Mouse (Mus musculus): ENCODE results near the gene Olfr823. TPM values are rescaled to one million over a fixed set of nuclear protein-coding genes. Genes with fewer than 3 reads are reported as not detected.
"Not testable (repeated sequence)": the region's sequence is repeated elsewhere in the genome, so short reads cannot be mapped to it uniquely, and the experiment has no call there.

Gene Olfr823
- polyA plus RNA-seq (2016; fragmentation: Nextera tagmentation; extraction: Ambion mirVana): not detected in 2 replicates

DNA sequence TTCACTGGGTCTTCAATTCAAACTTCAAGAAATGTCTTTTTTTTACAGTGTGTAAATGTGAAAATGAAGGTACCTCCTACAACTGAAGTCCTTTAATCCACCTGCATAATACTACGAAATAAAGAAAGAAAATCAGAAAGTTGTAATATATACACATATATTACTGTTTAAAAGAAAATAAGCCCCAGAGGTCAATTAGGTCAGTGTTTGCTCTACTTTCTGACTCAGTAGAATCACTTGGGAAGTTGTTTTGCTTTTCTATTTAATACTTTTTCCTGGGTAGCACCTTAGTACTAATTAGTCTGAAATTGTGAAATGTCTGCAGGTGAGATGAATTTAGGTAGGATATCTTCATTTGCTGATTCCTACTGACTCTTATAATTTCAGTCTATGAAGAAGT lies at the start of gene Olfr823:
Gene Olfr823, minus strand, starts transcription at position 101 of the 400 bp plus-strand sequence.
- 71% methylated on average over 1 of the region's 1 CpGs for WGBS
- DNase-seq (ENCODE audit: low spot score); H3K9me3 ChIP-seq; H3K27ac ChIP-seq; H3K4me1 ChIP-seq; H3K36me3 ChIP-seq; H3K4me3 ChIP-seq; H3K27me3 ChIP-seq (ENCODE audit: insufficient read depth, poor library complexity, severe bottlenecking): not testable (repeated sequence)

DNA sequence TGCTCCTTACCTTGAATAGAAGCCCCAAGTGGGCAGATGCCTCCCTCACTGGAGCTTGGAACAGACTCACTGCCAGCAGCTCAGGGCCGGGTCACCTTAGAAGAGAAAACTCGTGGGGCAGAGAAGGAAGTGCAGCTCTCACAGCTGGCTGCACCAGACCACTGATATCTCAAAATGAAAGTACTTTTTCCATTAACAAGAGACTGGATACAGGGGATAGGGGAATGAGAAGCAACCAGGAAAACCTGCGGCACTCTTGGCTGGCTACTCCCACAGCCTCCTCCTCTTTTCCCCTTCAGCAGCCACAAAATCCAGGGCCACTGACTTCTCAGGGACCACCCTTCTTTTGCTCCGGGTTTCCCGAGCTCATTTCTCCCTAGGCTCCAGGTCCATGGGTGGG lies 28.9 kb upstream of the Olfr823 start:
- DNase-seq (ENCODE audit: low spot score): no peak
- Histone ChIP-seq H3K36me3 (no peaks in the 10 kb centered on the region), H3K4me1 (no peaks in the 10 kb centered on the region), H3K9me3 (no peaks in the 10 kb centered on the region), H3K27me3 (ENCODE audit: insufficient read depth, poor library complexity, severe bottlenecking) (no peaks in the 10 kb centered on the region), H3K27ac (no peak overlapping the region), H3K4me3 (no peak overlapping the region)
- WGBS: 69% methylated on average over 5 of the region's 5 CpGs

DNA sequence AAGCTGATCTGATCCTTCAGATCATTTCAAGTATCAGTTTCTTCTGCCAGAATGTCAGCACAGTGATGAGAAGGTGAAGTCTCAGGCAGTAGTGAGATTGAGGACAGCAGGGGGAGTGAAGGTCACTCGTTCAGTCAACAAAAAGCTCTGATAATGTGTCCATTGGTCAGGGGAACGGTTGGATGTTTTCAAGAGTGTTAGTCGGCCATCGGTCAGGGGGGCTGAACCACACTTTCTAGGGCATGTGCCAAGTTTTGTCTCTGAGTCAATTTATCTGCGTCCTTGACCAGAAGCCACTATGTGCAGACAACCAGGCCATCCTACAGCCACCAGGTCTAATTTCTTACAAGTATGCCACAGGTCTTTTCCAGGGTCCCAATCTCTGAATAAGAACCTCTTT lies 27.3 kb upstream of the Olfr823 start:
- not testable (repeated sequence) for H3K4me3 ChIP-seq; H3K4me1 ChIP-seq; H3K36me3 ChIP-seq; H3K27ac ChIP-seq; DNase-seq (ENCODE audit: low spot score); H3K9me3 ChIP-seq; H3K27me3 ChIP-seq (ENCODE audit: insufficient read depth, poor library complexity, severe bottlenecking)
- WGBS: 79% methylated on average over 5 of the region's 5 CpGs

DNA sequence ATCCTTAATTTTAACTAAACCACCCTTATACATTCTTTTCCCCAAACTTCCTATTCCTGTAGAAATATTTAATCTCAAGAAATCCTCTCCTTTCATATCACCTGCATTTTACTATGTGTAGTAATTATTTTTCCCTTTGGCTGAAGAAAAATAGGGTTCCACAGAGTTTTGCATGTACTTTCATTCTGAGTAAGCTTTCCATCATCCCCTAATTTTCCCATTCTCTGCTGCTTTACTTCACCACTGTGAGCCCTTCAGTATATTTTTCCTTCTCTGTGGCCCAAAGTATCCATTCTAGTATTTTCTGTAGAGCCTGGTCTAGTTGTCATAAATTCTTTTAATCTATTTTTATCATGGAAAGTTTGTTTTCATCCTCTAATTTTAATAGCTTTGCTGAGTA lies 19.6 kb upstream of the Olfr823 start:
- Histone ChIP-seq H3K27ac (no peak overlapping the region), H3K36me3 (no peaks in the 10 kb centered on the region), H3K9me3 (no peaks in the 10 kb centered on the region), H3K4me1 (no peaks in the 10 kb centered on the region), H3K4me3 (no peak overlapping the region), H3K27me3 (ENCODE audit: insufficient read depth, poor library complexity, severe bottlenecking) (no peaks in the 10 kb centered on the region)
- no peak for DNase-seq (ENCODE audit: low spot score)

DNA sequence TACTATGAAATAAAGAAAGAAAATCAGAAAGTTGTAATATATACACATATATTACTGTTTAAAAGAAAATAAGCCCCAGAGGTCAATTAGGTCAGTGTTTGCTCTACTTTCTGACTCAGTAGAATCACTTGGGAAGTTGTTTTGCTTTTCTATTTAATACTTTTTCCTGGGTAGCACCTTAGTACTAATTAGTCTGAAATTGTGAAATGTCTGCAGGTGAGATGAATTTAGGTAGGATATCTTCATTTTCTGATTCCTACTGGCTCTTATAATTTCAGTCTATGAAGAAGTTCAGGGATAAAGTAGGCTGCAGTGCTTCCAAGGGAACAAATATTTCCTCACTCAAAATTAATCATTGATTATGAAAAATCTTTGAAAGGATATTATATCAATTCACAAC lies 14.7 kb upstream of the Olfr823 start, which contains the start of gene Olfr824:
Gene Olfr824, minus strand, starts transcription at position 101 of the 400 bp plus-strand sequence.
- H3K9me3 ChIP-seq; H3K4me3 ChIP-seq; H3K27ac ChIP-seq; DNase-seq (ENCODE audit: low spot score); H3K4me1 ChIP-seq; H3K27me3 ChIP-seq (ENCODE audit: insufficient read depth, poor library complexity, severe bottlenecking); H3K36me3 ChIP-seq: not testable (repeated sequence)

DNA sequence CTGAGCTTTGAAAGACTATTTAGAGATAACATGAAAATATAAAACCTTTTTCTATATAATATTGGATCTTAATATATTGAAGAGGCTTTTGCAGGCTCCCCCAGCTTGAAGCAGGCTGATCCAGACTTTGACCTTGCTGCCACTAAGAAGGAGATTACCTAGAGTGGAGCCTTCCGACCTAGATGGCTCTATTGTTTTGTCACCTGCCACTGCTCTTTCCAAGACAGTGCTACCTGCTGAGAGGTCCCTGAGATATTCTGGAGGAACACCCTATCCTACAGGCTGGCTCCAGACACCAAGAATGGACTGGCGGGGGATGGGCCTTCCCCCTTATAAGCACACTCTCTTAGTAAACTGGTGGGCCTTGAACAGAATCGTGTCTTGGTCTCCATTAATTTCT lies 862 bp upstream of the Olfr823 start:
- H3K27me3 ChIP-seq (ENCODE audit: insufficient read depth, poor library complexity, severe bottlenecking); H3K36me3 ChIP-seq; H3K9me3 ChIP-seq; DNase-seq (ENCODE audit: low spot score); H3K4me1 ChIP-seq; H3K27ac ChIP-seq; H3K4me3 ChIP-seq: not testable (repeated sequence)
- 70% methylated on average over 3 of the region's 3 CpGs for WGBS

DNA sequence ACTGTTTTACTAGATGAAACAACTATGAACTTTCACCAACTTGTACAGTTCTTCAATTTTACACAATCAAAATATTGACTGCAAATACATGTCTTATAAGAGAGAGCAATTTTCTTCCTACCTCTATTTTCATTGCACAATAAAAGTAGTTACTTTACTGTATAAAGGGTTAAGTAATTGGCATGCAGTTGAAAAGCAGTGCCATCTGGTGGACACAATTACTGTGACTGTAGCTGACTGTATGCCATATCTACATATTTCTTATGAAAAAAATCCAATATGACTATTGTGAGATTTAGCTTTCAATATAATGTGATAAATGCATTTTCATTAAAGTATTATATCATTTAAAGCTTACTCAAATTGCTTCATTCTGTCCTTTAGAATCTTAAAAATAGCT lies 19.1 kb downstream of the Olfr823 start:
- Histone ChIP-seq H3K4me3 (no peak overlapping the region), H3K27ac (no peak overlapping the region), H3K9me3 (no peaks in the 10 kb centered on the region), H3K36me3 (no peaks in the 10 kb centered on the region), H3K4me1 (no peaks in the 10 kb centered on the region), H3K27me3 (ENCODE audit: insufficient read depth, poor library complexity, severe bottlenecking) (no peaks in the 10 kb centered on the region)
- no peak for DNase-seq (ENCODE audit: low spot score)

- Histone ChIP-seq H3K4me3 (no peak overlapping the region), H3K27me3 (ENCODE audit: insufficient read depth, poor library complexity, severe bottlenecking) (no peaks in the 10 kb centered on the region), H3K9me3 (no peaks in the 10 kb centered on the region), H3K27ac (no peak overlapping the region), H3K4me1 (no peaks in the 10 kb centered on the region), H3K36me3 (no peaks in the 10 kb centered on the region)
- DNase-seq (ENCODE audit: low spot score): no peak
- WGBS: 13% methylated on average over 5 of the region's 5 CpGs
Measured at GRCm38 (mm10) chr10:130092838-130093440, 22.2 kb downstream of the Olfr823 start.

DNA sequence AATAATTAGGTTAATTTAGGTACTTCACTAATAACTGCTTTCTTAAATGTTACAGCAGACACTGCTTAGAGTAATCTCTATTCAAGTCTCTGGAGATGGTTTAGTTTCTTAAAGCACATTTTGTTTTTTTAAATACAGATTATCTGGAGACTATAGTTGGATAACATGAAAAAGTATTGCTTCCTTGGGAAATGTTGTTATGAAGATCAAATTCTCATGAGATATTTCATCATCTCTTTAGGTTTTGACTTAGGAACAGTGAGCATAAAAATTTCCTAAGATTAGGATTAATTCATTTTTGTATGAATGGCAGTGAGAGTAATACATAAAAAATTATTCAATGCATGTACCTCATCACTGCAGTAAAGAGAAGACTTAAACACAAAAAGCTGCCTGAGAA lies 44.3 kb downstream of the Olfr823 start, which contains the start of gene Olfr822:
Gene Olfr822, plus strand, starts transcription at position 301 of the 400 bp plus-strand sequence.
- Histone ChIP-seq H3K4me3 (no peak within 1 kb of the TSS), H3K36me3 (no peaks in the 10 kb centered on the region), H3K27me3 (ENCODE audit: insufficient read depth, poor library complexity, severe bottlenecking) (no peaks in the 10 kb centered on the region), H3K9me3 (no peaks in the 10 kb centered on the region), H3K4me1 (no peaks in the 10 kb centered on the region), H3K27ac (no peak within 1 kb of the TSS)
- no peak for DNase-seq (ENCODE audit: low spot score)

Other genes with a start within 250 kb of the Olfr823 start
- not detected in 2 replicates for gene Olfr814, start 235.5 kb downstream of the Olfr823 start, polyA plus RNA-seq (2016; fragmentation: Nextera tagmentation; extraction: Ambion mirVana)
- not detected in 2 replicates for gene Olfr815, start 209.5 kb downstream of the Olfr823 start, polyA plus RNA-seq (2016; fragmentation: Nextera tagmentation; extraction: Ambion mirVana)
- not detected in 2 replicates for gene Olfr816, start 199.8 kb downstream of the Olfr823 start, polyA plus RNA-seq (2016; fragmentation: Nextera tagmentation; extraction: Ambion mirVana)
- not detected in 2 replicates for gene Olfr818, start 166.3 kb downstream of the Olfr823 start, polyA plus RNA-seq (2016; fragmentation: Nextera tagmentation; extraction: Ambion mirVana)
- not detected in 2 replicates for gene Olfr819, start 148.1 kb downstream of the Olfr823 start, polyA plus RNA-seq (2016; fragmentation: Nextera tagmentation; extraction: Ambion mirVana)
- gene Olfr247, start 139.2 kb downstream of the Olfr823 start, polyA plus RNA-seq (2016; fragmentation: Nextera tagmentation; extraction: Ambion mirVana): not detected in 2 replicates
- not detected in 2 replicates for gene Gm10310, start 130.3 kb downstream of the Olfr823 start, polyA plus RNA-seq (2016; fragmentation: Nextera tagmentation; extraction: Ambion mirVana)
- gene Olfr820, start 102.8 kb downstream of the Olfr823 start, polyA plus RNA-seq (2016; fragmentation: Nextera tagmentation; extraction: Ambion mirVana): not detected in 2 replicates
- not detected in 2 replicates for gene Olfr821, start 85.0 kb downstream of the Olfr823 start, polyA plus RNA-seq (2016; fragmentation: Nextera tagmentation; extraction: Ambion mirVana)
- not detected in 2 replicates for gene Olfr822, start 44.2 kb downstream of the Olfr823 start, polyA plus RNA-seq (2016; fragmentation: Nextera tagmentation; extraction: Ambion mirVana)
- not detected in 2 replicates for gene Olfr824, start 14.6 kb upstream of the Olfr823 start, polyA plus RNA-seq (2016; fragmentation: Nextera tagmentation; extraction: Ambion mirVana)
- gene Olfr825, start 51.4 kb upstream of the Olfr823 start, polyA plus RNA-seq (2016; fragmentation: Nextera tagmentation; extraction: Ambion mirVana): not detected in 2 replicates
- gene Olfr826, start 68.8 kb upstream of the Olfr823 start, polyA plus RNA-seq (2016; fragmentation: Nextera tagmentation; extraction: Ambion mirVana): not detected in 2 replicates
- not detected in 2 replicates for gene Olfr827, start 99.0 kb upstream of the Olfr823 start, polyA plus RNA-seq (2016; fragmentation: Nextera tagmentation; extraction: Ambion mirVana)
- gene Neurod4, start 164.9 kb upstream of the Olfr823 start, polyA plus RNA-seq (2016; fragmentation: Nextera tagmentation; extraction: Ambion mirVana): 0.06 and 0.28 TPM in 2 replicates
- 0.23 TPM in 1 of 2 replicates, not detected in the other for gene Tespa1, start 207.5 kb upstream of the Olfr823 start, polyA plus RNA-seq (2016; fragmentation: Nextera tagmentation; extraction: Ambion mirVana)